In the genomic region with DNA sequence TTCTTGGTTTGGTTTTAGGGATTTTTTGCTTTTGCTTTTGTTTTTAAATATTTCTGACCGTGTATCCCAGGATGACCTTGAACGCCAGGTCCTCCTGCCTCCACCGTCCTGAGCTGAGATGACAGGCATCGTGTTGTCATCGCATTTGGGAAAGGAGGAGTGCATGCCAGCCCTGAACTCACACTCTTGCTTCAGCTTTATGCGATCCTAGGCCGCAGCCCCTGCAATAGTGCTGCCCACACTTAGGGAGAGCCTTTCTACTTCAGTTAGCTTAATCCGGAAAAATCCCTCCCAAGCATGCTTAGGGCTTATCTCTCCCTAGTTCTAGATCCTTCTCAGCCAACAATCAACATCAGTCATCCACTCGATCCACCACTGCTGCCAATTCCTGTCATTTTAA, we compare ENCODE assay signal across 15 mouse cellular contexts. TPM values are rescaled to one million over a fixed set of nuclear protein-coding genes. Genes with fewer than 3 reads are reported as not detected.
"Had no signal": no experiment of that assay in that cellular context is flagged by ENCODE, and none has a peak within 500 bp of the region (broad histone marks: within the 10 kb centered on the region; RNA-seq: fewer than 3 reads in every experiment).

No protein-coding gene starts in this region.

- DNase-seq: left cerebral cortex, postnatal 4 days; liver; liver, embryonic 13.5 days; liver, postnatal 0 days; lung, adult 18-20 months; lung, adult 2 months; lung, embryonic 14.5 days; lung, postnatal 10 days; lung, postnatal 14 days; lung, postnatal 36 days; lung, postnatal 4 days; midbrain, embryonic 14.5 days had no signal

RNA-seq across cellular contexts. Expression of a gene that starts 34.1 kb away (rescaled TPM):
- total RNA-seq: megakaryocyte, adult 5-6 weeks; megakaryocyte-erythroid progenitor cell, adult 5-6 weeks; monocyte, adult 5-6 weeks had no signal
